Mouse (Mus musculus) neutrophil, adult 5-6 weeks (primary cell): ENCODE results near the gene Ybx1. TPM values are rescaled to one million over a fixed set of nuclear protein-coding genes. Genes with fewer than 3 reads are reported as not detected.
"Not testable (repeated sequence)": the region's sequence is repeated elsewhere in the genome, so short reads cannot be mapped to it uniquely, and the experiment has no call there.

Experiments
- ATAC-seq: fragments of 151-379, 151-347 bp; 2 replicates; pipeline ENCODE4 v1.8.0; 2017; ENCODE audit warnings: mild to moderate bottlenecking, moderate TSS enrichment; ENCODE audit not compliant: insufficient number of reproducible peaks, poor library complexity, low FRiP score, severe bottlenecking; ENCODE audit errors: extremely low read depth
- total RNA-seq: library from RNA; stranded (forward); fragments of 200-1000 nt; gene quantifications from 2 replicates; pipeline ENCODE4 v1.2.3, GENCODE M21; 2017

Ybx1 gene
- total RNA-seq: 380 and 442 TPM in 2 replicates

- peak; percentile 99 for ATAC-seq
Observed at GRCm38 (mm10) chr4:119294415-119295133, at the start of gene Ybx1. Gene Ybx1 (minus strand): TSS chr4:119294604.

GRCm38 (mm10) chr4:119338861-119339361 lies 44.5 kb upstream of the Ybx1 start:
- peak; percentile 64 for ATAC-seq

- ATAC-seq: no peak
Observed at GRCm38 (mm10) chr4:119338422-119338821, 44.0 kb upstream of the Ybx1 start.

DNA sequence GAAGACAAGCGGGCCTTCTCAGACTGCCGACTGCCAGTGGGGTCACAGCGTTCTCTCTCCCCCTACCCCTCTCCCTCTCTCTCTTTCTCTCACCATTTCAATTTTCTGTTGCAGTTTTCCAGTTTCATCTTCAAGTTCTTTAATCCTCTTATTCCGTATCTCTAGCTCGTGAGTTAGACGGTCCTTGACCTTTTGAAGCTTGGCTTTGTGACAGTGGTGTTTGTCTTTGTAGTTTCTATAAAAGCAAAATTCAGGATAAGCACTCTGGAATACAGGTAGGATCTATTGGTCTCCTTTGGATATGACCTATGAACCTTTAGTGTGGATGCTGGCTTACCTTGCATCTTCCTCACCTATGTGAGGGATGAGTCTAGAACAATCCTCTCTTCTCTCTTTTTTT lies 39.1 kb upstream of the Ybx1 start:
- ATAC-seq: no peak

DNA sequence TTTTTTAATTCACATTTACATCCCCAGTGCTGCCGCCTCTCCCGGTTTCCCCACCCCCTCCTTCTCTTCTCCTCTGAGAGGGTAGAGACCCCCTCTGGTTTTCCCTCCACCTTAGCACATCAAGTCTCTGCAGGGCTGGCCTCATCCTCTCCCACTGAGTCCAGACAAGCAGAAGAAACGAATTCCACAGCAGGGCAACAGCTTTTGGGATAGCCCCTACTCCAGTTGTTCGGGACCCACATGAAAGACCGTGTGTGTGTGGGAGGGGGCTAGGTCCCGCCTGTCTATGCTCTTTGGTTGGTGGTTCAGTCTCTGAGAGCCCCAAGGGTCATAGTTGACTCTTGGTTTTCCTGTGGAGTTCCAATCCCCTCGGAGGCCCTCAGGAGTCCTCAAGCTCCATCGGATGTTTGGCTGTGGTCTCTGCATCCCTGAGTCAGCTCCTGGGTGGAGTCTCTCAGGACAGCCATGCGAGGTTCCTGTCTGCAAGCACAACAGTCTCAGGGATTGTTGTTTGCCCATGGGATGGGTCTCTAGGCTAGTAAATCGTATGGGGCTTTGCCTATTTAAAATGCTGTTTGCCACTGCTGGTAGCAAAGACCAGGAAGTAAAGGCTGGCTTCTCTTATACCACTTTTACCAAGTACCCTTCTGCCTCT lies 26.6 kb upstream of the Ybx1 start:
- no peak for ATAC-seq

DNA sequence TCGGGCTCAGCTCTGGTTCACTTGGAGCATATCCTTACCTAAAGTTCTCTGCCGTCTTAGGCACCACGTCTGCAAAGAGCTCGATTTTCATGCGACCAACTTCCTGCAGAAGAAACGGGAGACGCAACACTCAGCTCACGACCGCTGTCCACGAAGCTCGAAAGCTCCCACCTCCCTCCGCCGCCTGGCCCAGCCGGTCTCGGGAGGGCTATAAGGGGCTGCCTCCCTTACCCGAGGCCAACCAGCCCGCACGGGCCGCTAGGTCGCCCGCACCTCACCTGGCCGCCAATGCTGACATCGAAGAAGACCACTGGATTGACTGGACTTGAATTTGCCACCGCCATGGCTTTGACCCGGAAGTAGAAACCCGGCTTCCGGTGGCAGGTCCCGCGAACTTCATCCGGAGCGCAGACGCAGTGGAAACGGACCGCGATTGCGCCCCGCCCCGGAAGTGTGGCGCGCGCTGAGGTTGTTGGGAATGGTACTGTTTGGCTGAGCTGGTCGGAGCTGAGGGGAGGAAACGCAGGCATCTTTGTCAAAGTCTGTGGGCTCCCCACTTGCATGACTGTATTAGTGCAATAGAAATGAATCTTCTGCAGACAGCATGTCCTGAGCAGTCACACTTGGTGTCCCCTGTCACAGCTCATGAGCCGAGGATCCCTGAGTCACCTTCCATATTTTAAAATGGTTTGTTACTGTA lies 25.9 kb upstream of the Ybx1 start, which contains the start of gene Ppih:
Ppih (minus strand) TSS at position 416 of the 700 bp plus-strand sequence.
- ATAC-seq: peak; percentile 96

GRCm38 (mm10) chr4:119313756-119314155 lies 19.4 kb upstream of the Ybx1 start:
- no peak for ATAC-seq

DNA sequence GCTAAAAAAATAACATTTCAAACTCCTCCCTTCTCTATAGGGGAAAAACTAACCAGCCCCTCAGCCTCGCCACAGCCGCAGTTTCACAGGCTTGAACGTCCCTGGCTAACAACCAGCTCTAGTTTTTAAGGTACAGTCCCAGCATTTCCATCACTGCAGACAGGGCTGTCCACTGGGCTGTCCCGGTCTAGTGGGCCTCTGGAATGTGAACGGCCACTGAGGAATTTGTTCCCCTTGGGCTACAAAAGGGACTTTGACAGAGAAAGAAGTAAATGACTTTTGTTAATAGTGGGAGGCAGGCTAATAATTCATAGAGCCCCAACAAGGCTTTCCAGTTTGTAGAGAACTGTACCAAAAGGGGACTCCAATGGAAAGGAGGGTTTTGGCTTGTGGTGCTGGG lies 11.0 kb upstream of the Ybx1 start:
- no peak for ATAC-seq

DNA sequence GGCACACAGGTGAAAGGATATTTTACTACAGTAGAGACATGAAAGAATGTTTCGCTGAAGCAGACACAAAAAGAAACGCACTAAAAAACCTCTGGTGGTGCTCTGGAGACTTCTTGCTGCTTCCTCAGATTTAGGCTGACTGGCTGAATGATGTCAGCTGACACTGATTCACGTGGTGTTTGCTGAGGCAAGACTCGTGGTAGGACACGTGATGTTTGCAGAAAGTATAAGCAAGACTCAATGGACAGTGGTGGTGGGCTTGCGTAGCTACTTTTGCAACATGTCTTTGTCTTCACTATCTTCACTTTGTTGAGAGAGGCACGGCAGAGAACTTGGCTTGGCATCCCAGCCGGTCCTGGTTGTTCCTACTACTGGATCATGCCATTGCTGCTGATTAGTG lies 8.9 kb upstream of the Ybx1 start:
- no peak for ATAC-seq

GRCm38 (mm10) chr4:119301777-119302176 lies 7.4 kb upstream of the Ybx1 start:
- ATAC-seq: no peak

- no peak for ATAC-seq
Observed at GRCm38 (mm10) chr4:119300761-119301160, 6.4 kb upstream of the Ybx1 start.

GRCm38 (mm10) chr4:119297361-119297760 lies 3.0 kb upstream of the Ybx1 start:
- no peak for ATAC-seq

DNA sequence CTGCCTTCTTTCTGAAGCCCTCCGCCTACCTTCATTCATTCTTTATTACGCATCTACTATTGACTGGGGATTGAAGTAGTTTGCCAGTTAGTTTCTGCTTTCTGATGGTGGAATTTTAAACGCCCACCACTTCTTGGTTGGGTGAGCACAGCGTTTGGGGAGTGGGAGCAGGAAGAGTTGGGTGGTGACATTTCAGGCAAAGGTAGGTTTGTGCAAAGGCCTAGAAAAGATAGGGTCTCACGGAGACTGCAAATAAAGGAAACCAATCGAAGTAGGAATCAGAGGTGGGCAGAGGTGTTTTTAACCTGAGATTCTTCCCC lies 690 bp upstream of the Ybx1 start:
- ATAC-seq: no peak

GRCm38 (mm10) chr4:119293574-119294258 lies 688 bp downstream of the Ybx1 start:
- no peak for ATAC-seq

GRCm38 (mm10) chr4:119292771-119293573 lies 1.4 kb downstream of the Ybx1 start:
- ATAC-seq: no peak

GRCm38 (mm10) chr4:119291921-119292320 lies 2.5 kb downstream of the Ybx1 start:
- no peak for ATAC-seq

- ATAC-seq: no peak
Observed at GRCm38 (mm10) chr4:119285336-119285735, 9.1 kb downstream of the Ybx1 start.

GRCm38 (mm10) chr4:119284861-119285260 lies 9.5 kb downstream of the Ybx1 start:
- ATAC-seq: no peak

DNA sequence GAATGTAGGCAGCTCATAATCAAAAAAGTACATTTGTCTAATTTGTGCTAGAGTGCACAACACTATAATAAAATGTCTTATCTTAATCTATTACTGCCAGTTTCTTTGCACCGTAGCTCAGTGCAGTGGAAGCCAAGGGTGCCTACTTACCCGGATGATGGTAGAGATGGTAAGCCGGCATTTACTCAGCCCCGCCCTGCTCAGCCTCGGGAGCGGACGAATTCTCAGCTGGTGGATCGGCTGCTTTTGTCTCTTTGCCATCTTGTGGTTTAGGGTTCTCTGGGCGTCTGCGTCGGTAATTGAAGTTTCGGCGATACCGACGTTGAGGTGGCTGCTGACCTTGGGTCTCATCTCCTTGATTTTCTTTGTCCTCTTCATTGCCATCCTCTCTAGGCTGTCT lies 15.6 kb downstream of the Ybx1 start:
- ATAC-seq: not testable (repeated sequence)
